34 mouse cellular contexts compared by ENCODE assay signal in the genomic region with DNA sequence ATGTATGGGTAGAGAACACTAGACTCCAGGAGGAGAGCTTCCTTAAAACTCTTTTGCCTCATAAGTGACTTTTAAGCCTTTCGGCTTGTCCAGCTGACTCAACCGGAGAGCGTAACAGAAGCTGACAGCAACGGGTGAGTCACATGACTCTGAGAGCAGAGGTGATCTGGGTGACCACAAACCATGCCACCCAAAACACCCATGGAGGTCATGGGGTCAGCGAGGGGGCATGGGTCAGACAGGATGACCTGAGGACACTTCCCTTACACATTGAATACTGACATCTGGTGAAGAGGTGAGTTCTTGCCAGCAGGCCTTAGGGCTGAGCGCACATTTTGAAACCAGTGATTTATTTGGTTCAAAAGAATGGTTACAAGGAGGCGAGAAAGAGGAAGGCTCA. TPM values are rescaled to one million over a fixed set of nuclear protein-coding genes. Genes with fewer than 3 reads are reported as not detected.
"Had no signal": no experiment of that assay in that cellular context is flagged by ENCODE, and none has a peak within 500 bp of the region (broad histone marks: within the 10 kb centered on the region; RNA-seq: fewer than 3 reads in every experiment).

No protein-coding gene starts in this region.

- H3K4me3 ChIP-seq: heart, embryonic 10.5 days; heart, embryonic 13.5 days; heart, embryonic 15.5 days; hindbrain, embryonic 10.5 days; hindbrain, embryonic 12.5 days; hindbrain, embryonic 13.5 days; hindbrain, embryonic 15.5 days; intestine, embryonic 15.5 days; kidney, embryonic 15.5 days; layer of hippocampus, adult 2 months; left cerebral cortex, adult 2 months had no signal

- H3K9ac ChIP-seq: heart, embryonic 13.5 days; heart, embryonic 15.5 days; hindbrain, embryonic 12.5 days; hindbrain, embryonic 13.5 days; hindbrain, embryonic 14.5 days; hindbrain, embryonic 15.5 days; intestine, embryonic 15.5 days; kidney, embryonic 15.5 days had no signal

- H3K4me2 ChIP-seq: heart, embryonic 11.5 days; heart, embryonic 13.5 days; heart, embryonic 15.5 days; hindbrain, embryonic 12.5 days; hindbrain, embryonic 13.5 days; hindbrain, embryonic 14.5 days; hindbrain, embryonic 15.5 days; intestine, embryonic 15.5 days; kidney, embryonic 15.5 days had no signal

- ATAC-seq: hindbrain, embryonic 16.5 days; hindbrain, postnatal 0 days; inflammation-experienced regulatory T-cells, adult 6 months; intestine, embryonic 15.5 days; intestine, embryonic 16.5 days; intestine, postnatal 0 days had no signal

- H3K36me3 ChIP-seq: heart, embryonic 10.5 days; heart, embryonic 13.5 days; heart, embryonic 15.5 days; hindbrain, embryonic 10.5 days; hindbrain, embryonic 12.5 days; hindbrain, embryonic 13.5 days; hindbrain, embryonic 15.5 days; intestine, embryonic 15.5 days; kidney, embryonic 15.5 days had no signal

- H3K27ac ChIP-seq: heart, embryonic 10.5 days; heart, embryonic 13.5 days; heart, embryonic 15.5 days; hindbrain, embryonic 10.5 days; hindbrain, embryonic 12.5 days; hindbrain, embryonic 13.5 days; hindbrain, embryonic 14.5 days; hindbrain, embryonic 15.5 days; hindbrain, postnatal 0 days; intestine, embryonic 15.5 days; kidney, embryonic 15.5 days; kidney, postnatal 0 days; layer of hippocampus, adult 2 months; left cerebral cortex, adult 2 months had no signal

- H3K4me1 ChIP-seq: heart, embryonic 10.5 days; heart, embryonic 13.5 days; heart, embryonic 15.5 days; hindbrain, embryonic 10.5 days; hindbrain, embryonic 12.5 days; hindbrain, embryonic 13.5 days; hindbrain, embryonic 15.5 days; intestine, embryonic 15.5 days; kidney, embryonic 15.5 days had no signal

- DNase-seq: heart, postnatal 14 days; heart, postnatal 36 days; heart, postnatal 4 days; kidney, adult 11 months; kidney, adult 18-20 months; kidney, adult 2 months; kidney, adult 8-10 months; kidney, adult 9 months; kidney, postnatal 10 days; kidney, postnatal 14 days; kidney, postnatal 25 days; kidney, postnatal 36 days; kidney, postnatal 4 days; layer of hippocampus, adult 9-11 months; layer of hippocampus, postnatal 36 days had no signal

- H3K9me3 ChIP-seq: heart, embryonic 10.5 days; heart, embryonic 13.5 days; heart, embryonic 15.5 days; hindbrain, embryonic 13.5 days; hindbrain, embryonic 15.5 days; intestine, embryonic 15.5 days; kidney, embryonic 15.5 days had no signal

- H3K27me3 ChIP-seq: heart, embryonic 13.5 days; heart, embryonic 15.5 days; hindbrain, embryonic 12.5 days; hindbrain, embryonic 13.5 days; hindbrain, embryonic 15.5 days; intestine, embryonic 15.5 days; kidney, embryonic 15.5 days had no signal

RNA-seq across cellular contexts. Expression of gene Irak3, which starts 50.3 kb away (rescaled TPM):
- total RNA-seq: hindbrain, postnatal 0 days had no signal
